Mouse (Mus musculus) embryonic facial prominence, embryonic 11.5 days (tissue): Measurements from ENCODE around the gene Slc24a4. TPM values are rescaled to one million over a fixed set of nuclear protein-coding genes. Genes with fewer than 3 reads are reported as not detected.
"Not testable (repeated sequence)": the region's sequence is repeated elsewhere in the genome, so short reads cannot be mapped to it uniquely, and the experiment has no call there.

Experiments
- ATAC-seq: fragments of 200-750 bp; cut with Nextera tagmentation; replicated peaks from 2 replicates; pipeline ENCODE4 v1.8.0; 2017; ENCODE audit warnings: low read depth; ENCODE audit not compliant: insufficient number of reproducible peaks, low FRiP score, low TSS enrichment
- DNase-seq: peaks from one replicate; pipeline ENCODE4 v3.0.0-alpha.2; 2015; ENCODE audit warnings: low spot score
- H3K27ac ChIP-seq: fragments of 300-500 bp; sonication (generic); replicated peaks from 2 replicates; pipeline ENCODE4 v1.5.1; 2014; ENCODE audit warnings: mild to moderate bottlenecking, low read depth, low read length, control low read depth
- H3K27me3 ChIP-seq: fragments of 300-500 bp; sonication (generic); 2 replicates; pipeline ENCODE4 v1.6.1; 2014; ENCODE audit warnings: mild to moderate bottlenecking, low read length, moderate library complexity, mixed read lengths; ENCODE audit not compliant: control insufficient read depth, insufficient read depth
- H3K36me3 ChIP-seq: fragments of 300-500 bp; sonication (generic); replicated peaks from 2 replicates; pipeline ENCODE4 v1.6.1; 2014; ENCODE audit warnings: low read depth, mild to moderate bottlenecking, low read length, moderate library complexity, mixed read lengths; ENCODE audit not compliant: control insufficient read depth, insufficient read depth
- H3K4me1 ChIP-seq: fragments of 300-500 bp; sonication (generic); 2 replicates; pipeline ENCODE4 v1.6.1; 2014; ENCODE audit warnings: low read length, mixed read lengths; ENCODE audit not compliant: control insufficient read depth, insufficient read depth
- H3K4me2 ChIP-seq: fragments of 300-500 bp; sonication (generic); 2 replicates; pipeline ENCODE4 v1.6.1; 2014; ENCODE audit warnings: low read depth, mild to moderate bottlenecking, control low read depth, low read length, moderate library complexity
- H3K4me3 ChIP-seq: fragments of 300-500 bp; sonication (generic); 2 replicates; pipeline ENCODE4 v1.5.1; 2014; ENCODE audit warnings: low read depth, low read length, control low read depth
- H3K9ac ChIP-seq: fragments of 300-500 bp; sonication (generic); replicated peaks from 2 replicates; pipeline ENCODE4 v1.6.1; 2014; ENCODE audit warnings: mild to moderate bottlenecking, control low read depth, low read length
- H3K9me3 ChIP-seq: fragments of 300-500 bp; sonication (generic); replicated peaks from 2 replicates; pipeline ENCODE4 v1.6.1; 2016; ENCODE audit warnings: mild to moderate bottlenecking, low read length, inconsistent platforms, mixed read lengths; ENCODE audit not compliant: control insufficient read depth
- WGBS: fragments of 180-500 bp; shearing (Covaris S2); extraction: QIAGEN DNeasy Blood & Tissue Kit; methylation state at CpG from one replicate; pipeline ENCODE4 v1.1.7; 2014; 5-methylcytosine and 5-hydroxymethylcytosine counted together
- polyA plus RNA-seq: library from polyadenylated mRNA; unstranded; fragments of >200 nt; fragmentation: Nextera tagmentation; extraction: Ambion mirVana; gene quantifications from 2 replicates; pipeline ENCODE4 v1.2.1, GENCODE M21; 2014

Slc24a4 gene
- polyA plus RNA-seq, 1 experiment from 2014 or later: 0.24 TPM

DNA sequence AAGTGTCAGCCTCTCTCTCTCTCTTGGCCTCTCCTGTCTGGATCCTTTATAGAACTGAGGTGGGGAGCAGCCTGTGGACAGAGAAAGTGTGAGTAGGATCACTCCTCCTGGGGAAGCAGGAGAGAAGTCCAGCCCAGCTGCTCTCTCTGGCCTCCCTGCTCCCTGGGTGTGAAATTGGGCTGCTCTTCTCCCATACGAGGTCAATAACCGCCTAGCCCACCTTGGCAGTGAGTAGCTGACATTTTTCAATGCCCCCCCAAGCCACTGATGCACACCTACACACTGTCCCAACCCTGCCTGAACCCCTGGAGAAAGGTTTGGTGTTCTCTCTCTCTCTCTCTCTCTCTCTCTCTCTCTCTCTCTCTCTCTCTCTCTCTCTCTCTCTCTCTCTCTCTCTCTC lies 140.6 kb downstream of the Slc24a4 start:
- Histone ChIP-seq H3K9me3 (no peaks in the 10 kb centered on the region), H3K27ac (no peak overlapping the region), H3K4me3 (no peak overlapping the region), H3K4me1 (no peaks in the 10 kb centered on the region), H3K4me2 (no peak overlapping the region), H3K36me3 (no peaks in the 10 kb centered on the region), H3K27me3 (no peaks in the 10 kb centered on the region), H3K9ac (no peak overlapping the region)
- 34% methylated on average over 2 of the region's 2 CpGs for WGBS
- ATAC-seq (no peak), DNase-seq (no peak)

DNA sequence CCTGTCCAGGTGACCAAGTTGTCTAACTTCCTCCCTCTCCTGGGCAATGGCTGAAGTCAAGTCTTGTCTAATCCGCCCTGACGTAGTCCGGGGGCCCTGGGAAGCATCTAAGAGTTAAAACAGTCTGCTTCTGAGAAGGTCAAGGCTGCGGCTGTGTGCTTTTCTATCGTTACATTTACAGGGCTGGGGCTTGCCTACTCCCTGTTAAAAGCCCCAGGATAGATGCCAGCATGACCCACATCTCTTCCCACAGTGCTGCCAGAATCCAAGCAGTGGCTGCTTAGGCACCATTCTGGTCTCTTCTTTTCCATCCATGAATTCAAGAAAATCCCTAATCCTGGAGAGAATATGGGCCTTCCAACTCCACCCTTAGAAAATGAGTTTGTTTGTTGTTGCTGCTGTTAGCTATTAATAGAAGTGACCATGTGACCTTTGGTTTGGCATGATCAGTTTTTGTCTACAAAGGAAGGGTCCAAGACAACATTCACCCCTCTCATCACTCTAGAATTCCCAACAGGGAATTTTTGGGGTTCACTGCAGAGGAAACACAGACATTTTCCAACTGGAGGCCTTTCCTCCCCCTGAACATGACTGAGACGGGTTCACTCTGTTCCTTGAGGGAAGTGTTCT lies 142.4 kb downstream of the Slc24a4 start:
- 85% methylated on average over 6 of the region's 6 CpGs for WGBS

DNA sequence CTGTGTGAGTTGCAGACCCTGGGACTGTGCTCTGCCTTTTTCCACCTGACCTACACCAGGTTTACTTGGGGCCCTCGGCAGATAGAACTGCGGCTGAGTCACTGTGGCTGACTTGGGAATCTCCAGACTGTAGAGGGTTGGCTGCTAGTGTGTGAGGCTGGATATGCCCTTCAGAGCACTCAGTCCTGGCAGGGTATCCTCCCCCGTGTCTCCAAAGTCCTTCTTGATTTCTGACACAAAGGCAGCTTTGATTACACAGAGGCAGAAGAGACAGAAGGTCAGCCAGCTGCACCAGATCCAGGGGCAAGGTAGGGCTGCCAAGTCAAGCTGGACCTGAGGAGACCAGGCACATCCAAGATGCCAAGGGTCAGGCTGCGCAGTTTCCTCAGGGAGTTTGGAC lies 142.9 kb downstream of the Slc24a4 start:
- Histone ChIP-seq H3K36me3 (no peaks in the 10 kb centered on the region), H3K9me3 (no peaks in the 10 kb centered on the region), H3K27ac (no peak overlapping the region), H3K4me3 (no peak overlapping the region), H3K4me1 (no peaks in the 10 kb centered on the region), H3K27me3 (no peaks in the 10 kb centered on the region), H3K4me2 (no peak overlapping the region), H3K9ac (no peak overlapping the region)
- ATAC-seq (no peak), DNase-seq (no peak)
- WGBS: 70% methylated on average over 4 of the region's 4 CpGs

More for the DNA sequence above, 142.4 kb downstream of the Slc24a4 start:
- Histone ChIP-seq H3K4me2 (no peak overlapping the region), H3K9ac (no peak overlapping the region), H3K36me3 (no peaks in the 10 kb centered on the region), H3K4me3 (no peak overlapping the region), H3K27ac (no peak overlapping the region), H3K4me1 (no peaks in the 10 kb centered on the region), H3K27me3 (no peaks in the 10 kb centered on the region), H3K9me3 (no peaks in the 10 kb centered on the region)
- DNase-seq (no peak), ATAC-seq (no peak)

DNA sequence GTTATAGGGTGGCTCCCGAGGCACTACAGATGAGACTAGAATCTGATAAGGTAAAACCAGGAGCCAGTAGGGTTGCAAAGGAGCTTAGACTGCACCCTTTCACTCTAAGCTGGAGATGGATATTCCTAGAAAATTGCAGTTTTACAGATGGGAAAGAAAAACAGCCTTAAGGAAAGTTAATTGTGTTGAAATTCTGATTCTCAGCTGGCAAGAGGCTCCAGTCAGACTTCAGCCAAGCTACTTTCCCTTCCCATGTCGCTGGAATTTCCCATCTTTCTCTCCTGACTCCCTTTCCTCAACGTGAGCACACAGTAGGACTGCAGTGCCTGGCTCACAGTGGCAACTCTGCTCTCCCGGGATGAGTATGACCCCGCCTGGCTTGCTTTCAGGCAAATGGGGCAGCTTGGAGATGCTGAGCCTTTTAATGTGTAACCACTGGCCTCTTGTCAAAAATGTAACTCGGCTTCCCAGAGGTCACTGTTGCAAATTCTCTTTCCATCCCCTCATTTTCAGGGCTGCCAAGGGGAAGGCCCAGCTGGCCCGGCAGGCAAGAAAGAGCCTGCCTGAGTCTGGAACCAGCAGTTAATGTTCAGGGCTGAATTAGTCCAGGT lies 147.4 kb downstream of the Slc24a4 start:
- 60% methylated on average over 7 of the region's 7 CpGs for WGBS
- Histone ChIP-seq H3K9ac (no peak overlapping the region), H3K36me3 (no peaks in the 10 kb centered on the region), H3K4me2 (no peak overlapping the region), H3K9me3 (no peaks in the 10 kb centered on the region), H3K4me3 (no peak overlapping the region), H3K27ac (no peak overlapping the region), H3K27me3 (no peaks in the 10 kb centered on the region), H3K4me1 (no peaks in the 10 kb centered on the region)
- ATAC-seq (no peak), DNase-seq (no peak)

- not testable (repeated sequence) for ATAC-seq, H3K27ac ChIP-seq, H3K4me1 ChIP-seq, H3K36me3 ChIP-seq, H3K9ac ChIP-seq, H3K9me3 ChIP-seq, H3K4me2 ChIP-seq, DNase-seq, H3K4me3 ChIP-seq, H3K27me3 ChIP-seq
- WGBS: 77% methylated on average over 3 of the region's 4 CpGs
Measured at GRCm38 (mm10) chr12:102280290-102280689, 151.8 kb downstream of the Slc24a4 start.

DNA sequence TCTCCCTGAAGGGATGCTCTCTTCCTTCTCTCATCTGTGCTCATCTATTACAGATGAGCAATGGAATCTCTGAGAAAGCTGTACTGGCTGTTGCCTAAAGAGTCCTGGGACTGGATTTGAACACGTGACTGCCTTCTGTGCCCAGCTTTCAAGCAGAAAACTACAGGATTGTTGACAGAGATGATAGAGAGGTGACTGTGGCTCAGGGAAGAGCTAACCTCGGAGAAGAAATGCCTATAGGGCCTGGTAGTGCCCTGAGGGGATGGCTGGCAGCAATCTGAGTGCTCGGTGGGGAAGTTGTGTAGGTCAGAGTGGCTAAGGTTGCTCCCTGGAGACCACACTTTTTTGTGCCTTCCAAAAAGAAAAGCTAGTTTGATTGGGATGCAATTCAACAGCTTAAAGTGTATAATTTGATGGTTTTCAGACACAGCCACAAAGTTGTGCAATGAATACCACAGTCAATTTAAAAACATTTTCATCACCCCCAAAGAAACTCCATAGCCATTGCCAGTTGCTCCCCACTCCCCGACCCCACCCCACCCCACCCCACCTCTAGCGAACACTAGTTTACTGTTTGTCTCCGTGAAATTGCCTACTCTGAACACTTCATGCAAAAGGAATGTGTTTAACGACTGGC lies 152.5 kb downstream of the Slc24a4 start:
- Histone ChIP-seq H3K36me3 (no peaks in the 10 kb centered on the region), H3K9me3 (no peaks in the 10 kb centered on the region), H3K27ac (no peak overlapping the region), H3K4me1 (no peaks in the 10 kb centered on the region), H3K27me3 (no peaks in the 10 kb centered on the region; the same call in 1 of the 2 replicates), H3K4me3 (no peak overlapping the region), H3K4me2 (no peak overlapping the region), H3K9ac (no peak overlapping the region)
- WGBS: 59% methylated on average over 7 of the region's 7 CpGs
- no peak for ATAC-seq
- no peak for DNase-seq

DNA sequence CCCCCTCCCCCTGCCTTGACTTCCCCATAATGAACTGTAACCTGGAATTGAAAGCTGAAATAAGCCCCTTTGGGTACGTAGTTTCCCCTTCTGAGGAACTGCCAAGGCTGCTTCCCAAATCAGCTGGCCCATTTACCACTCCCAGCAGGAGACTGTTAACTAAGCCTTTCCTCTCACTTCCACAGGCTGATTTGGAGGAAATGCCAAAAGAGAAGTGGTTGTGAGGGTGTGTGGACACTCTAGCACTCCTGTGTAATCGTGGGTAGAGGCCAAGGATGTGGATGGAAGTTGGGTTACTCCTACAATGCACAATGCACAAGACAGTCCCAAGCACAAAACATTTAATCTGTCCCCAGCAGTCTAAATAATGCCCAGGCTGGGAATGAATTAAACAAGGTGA lies 153.6 kb downstream of the Slc24a4 start:
- Histone ChIP-seq H3K36me3 (no peaks in the 10 kb centered on the region), H3K27ac (no peak overlapping the region), H3K4me3 (no peak overlapping the region), H3K27me3 (no peaks in the 10 kb centered on the region; the same call in 1 of the 2 replicates), H3K9me3 (no peaks in the 10 kb centered on the region), H3K4me1 (no peaks in the 10 kb centered on the region), H3K9ac (no peak overlapping the region), H3K4me2 (no peak overlapping the region)
- WGBS: 63% methylated on average over 2 of the region's 2 CpGs
- ATAC-seq (no peak), DNase-seq (no peak)
